Mouse (Mus musculus): ENCODE data around the gene Olfm2.

GRCm38 (mm10) chr9:20689403-20689802, 56.7 kb downstream of the Olfm2 start:
- no peak for TF ChIP-seq CTCF (IDR thresholded peaks at IDR 0.05; ENCODE audit: borderline replicate concordance, control insufficient read depth, extremely low read depth, insufficient read depth, low read length, poor library complexity)
- TF ChIP-seq POLR2A (IDR thresholded peaks at IDR 0.05; ENCODE audit: control insufficient read depth, extremely low read depth, insufficient read depth, low read length, poor library complexity): no peak

Data from thymus, adult 2 months (tissue).